Mouse (Mus musculus) midbrain, postnatal 0 days (tissue): Measurements from ENCODE around the gene Eno1. TPM values are rescaled to one million over a fixed set of nuclear protein-coding genes. Genes with fewer than 3 reads are reported as not detected.

Source experiments
- ATAC-seq: fragments of 200-750 bp; cut with Nextera tagmentation; 2 replicates; pipeline ENCODE4 v1.8.0; 2017; ENCODE audit warnings: moderate number of reproducible peaks, mild to moderate bottlenecking, moderate TSS enrichment, moderate library complexity; ENCODE audit not compliant: low FRiP score
- DNase-seq: peaks from one replicate; pipeline ENCODE4 v3.0.0-alpha.2; 2015; ENCODE audit warnings: low spot score
- H3K27ac ChIP-seq: fragments of 300-500 bp; sonication (generic); 2 replicates; pipeline ENCODE4 v1.5.1; 2014; ENCODE audit warnings: low read depth, mild to moderate bottlenecking, low read length, mixed read lengths
- H3K27me3 ChIP-seq: fragments of 300-500 bp; sonication (generic); 2 replicates; pipeline ENCODE4 v1.6.1; 2014; ENCODE audit warnings: low read length, control low read depth, mixed read lengths; ENCODE audit not compliant: insufficient read depth
- H3K36me3 ChIP-seq: fragments of 300-500 bp; sonication (generic); 2 replicates; pipeline ENCODE4 v1.6.1; 2014; ENCODE audit warnings: low read length, control low read depth, mixed read lengths; ENCODE audit not compliant: insufficient read depth
- H3K4me1 ChIP-seq: fragments of 300-500 bp; sonication (generic); 2 replicates; pipeline ENCODE4 v1.6.1; 2014; ENCODE audit warnings: mild to moderate bottlenecking, control low read depth, antibody characterized with exemption, low read length, mixed read lengths; ENCODE audit not compliant: insufficient read depth
- H3K4me2 ChIP-seq: fragments of 300-500 bp; sonication (generic); 2 replicates; pipeline ENCODE4 v1.6.1; 2014; ENCODE audit warnings: low read depth, mild to moderate bottlenecking, low read length, mixed read lengths; ENCODE audit not compliant: poor library complexity, severe bottlenecking
- H3K4me3 ChIP-seq: fragments of 300-500 bp; sonication (generic); 2 replicates; pipeline ENCODE4 v1.5.1; 2014; ENCODE audit warnings: low read depth, mild to moderate bottlenecking, low read length, moderate library complexity
- H3K9ac ChIP-seq: fragments of 300-500 bp; sonication (generic); replicated peaks from 2 replicates; pipeline ENCODE4 v1.6.1; 2014; ENCODE audit warnings: mild to moderate bottlenecking, low read length, moderate library complexity, mixed read lengths; ENCODE audit not compliant: poor library complexity, severe bottlenecking
- H3K9me3 ChIP-seq: fragments of 300-500 bp; sonication (generic); 2 replicates; pipeline ENCODE4 v1.6.1; 2016; ENCODE audit warnings: low read length, control low read depth
- CTCF ChIP-seq: IDR thresholded peaks from 2 replicates; pipeline ENCODE4 v1.5.1; 2016; ENCODE audit warnings: antibody characterized with exemption, mild to moderate bottlenecking
- WGBS: fragments of 180-500 bp; shearing (Covaris S2); extraction: QIAGEN DNeasy Blood & Tissue Kit; methylation state at CpG from one replicate; pipeline ENCODE4 v1.1.7; 2014; 5-methylcytosine and 5-hydroxymethylcytosine counted together
- polyA plus RNA-seq: library from polyadenylated mRNA; unstranded; fragments of >200 nt; fragmentation: Nextera tagmentation; extraction: Ambion mirVana; gene quantifications from 2 replicates; pipeline ENCODE4 v1.2.1, GENCODE M21; 2015
- total RNA-seq: library from RNA; depleted of rRNA; stranded (reverse); fragments of >200 nt; gene quantifications from 2 replicates; pipeline ENCODE4 v1.2.3, GENCODE M21; 2014

Eno1 gene
- total and polyA plus RNA-seq, 2 experiments from 2014 or later, result 440 to 1,069 TPM

GRCm38 (mm10) chr4:150249731-150250270 is 13.3 kb downstream of the Eno1 start:
- Histone ChIP-seq H3K9ac (no peak overlapping the region), H3K9me3 (no peaks in the 10 kb centered on the region), H3K4me2 (no peak overlapping the region), H3K27me3 (no peaks in the 10 kb centered on the region), H3K36me3 (peaks cover 33% of the 10 kb centered on the region), H3K4me3 (no peak overlapping the region), H3K27ac (no peak overlapping the region), H3K4me1 (0 out of 2 replicates have a peak, but pooled peaks cover 8% of the 10 kb centered on the region)
- ATAC-seq, result no peak
- no peak for TF ChIP-seq CTCF
- 84% methylated on average over 5 of the region's 5 CpGs for WGBS
- DNase-seq, result no peak

GRCm38 (mm10) chr4:150250549-150251422 is 14.3 kb downstream of the Eno1 start:
- no peak for TF ChIP-seq CTCF
- no peak overlapping the region; the same call in 1 of the 2 replicates for H3K9ac ChIP-seq
- ATAC-seq, result peak; percentile 69

GRCm38 (mm10) chr4:150254416-150254815 is 17.9 kb downstream of the Eno1 start:
- WGBS, result 72% methylated on average over 4 of the region's 4 CpGs
- DNase-seq (no peak), ATAC-seq (no peak)
- Histone ChIP-seq H3K36me3 (peaks cover 5% of the 10 kb centered on the region), H3K9me3 (no peaks in the 10 kb centered on the region), H3K4me3 (no peak overlapping the region), H3K4me1 (peaks cover 15% of the 10 kb centered on the region; the same call in 1 of the 2 replicates), H3K27me3 (no peaks in the 10 kb centered on the region), H3K27ac (no peak overlapping the region), H3K9ac (no peak overlapping the region), H3K4me2 (no peak overlapping the region)
- TF ChIP-seq CTCF, result no peak

More at GRCm38 (mm10) chr4:150250549-150251422, 14.3 kb downstream of the Eno1 start:
- no peaks in the 10 kb centered on the region for H3K9me3 ChIP-seq
- H3K36me3 ChIP-seq, result peaks cover 30% of the 10 kb centered on the region
- no peak overlapping the region for H3K4me2 ChIP-seq
- H3K27ac ChIP-seq, result peak overlapping the region; percentile 82
- peak; percentile 80 for DNase-seq
- H3K4me1 ChIP-seq, result 0 out of 2 replicates have a peak, but pooled peaks cover 8% of the 10 kb centered on the region
- H3K4me3 ChIP-seq, result no peak overlapping the region
- H3K27me3 ChIP-seq, result no peaks in the 10 kb centered on the region
- WGBS, result 14% methylated on average over 18 of the region's 18 CpGs

- no peak overlapping the region for H3K27ac ChIP-seq
- no peak for DNase-seq
- no peak overlapping the region for H3K4me3 ChIP-seq
- H3K4me1 ChIP-seq, result peaks cover 15% of the 10 kb centered on the region; the same call in 1 of the 2 replicates
- WGBS, result 79% methylated on average over 7 of the region's 7 CpGs
- H3K4me2 ChIP-seq, result no peak overlapping the region
- TF ChIP-seq CTCF, result no peak
- H3K27me3 ChIP-seq, result no peaks in the 10 kb centered on the region
- H3K9me3 ChIP-seq, result no peaks in the 10 kb centered on the region
- no peak overlapping the region for H3K9ac ChIP-seq
- no peaks in the 10 kb centered on the region for H3K36me3 ChIP-seq
- ATAC-seq, result no peak
Observed at GRCm38 (mm10) chr4:150255181-150255580, 18.7 kb downstream of the Eno1 start.

GRCm38 (mm10) chr4:150257252-150258204 is 21.0 kb downstream of the Eno1 start:
- no peaks in the 10 kb centered on the region for H3K27me3 ChIP-seq
- no peak overlapping the region for H3K4me3 ChIP-seq
- WGBS, result 42% methylated on average over 20 of the region's 20 CpGs
- H3K4me1 ChIP-seq, result peaks cover 7% of the 10 kb centered on the region; the same call in 1 of the 2 replicates
- H3K36me3 ChIP-seq, result no peaks in the 10 kb centered on the region
- DNase-seq (peak; percentile 92), ATAC-seq (peak; percentile 83)
- H3K4me2 ChIP-seq, result no peak overlapping the region
- no peak overlapping the region; the same call in 1 of the 2 replicates for H3K9ac ChIP-seq
- peak; percentile 88 for TF ChIP-seq CTCF
- H3K9me3 ChIP-seq, result no peaks in the 10 kb centered on the region
- 0 out of 2 replicates have a peak overlapping the region, but pooled peaks have one; percentile 51 for H3K27ac ChIP-seq
